Mouse (Mus musculus) bone marrow, adult 2 months (tissue): ENCODE results near the gene Gm42906.

Experiments
- CTCF ChIP-seq: fragments of 200-500 bp; IDR thresholded peaks from 2 replicates; pipeline ENCODE4 v1.5.1; 2011; ENCODE audit warnings: low read length, control low read depth; ENCODE audit not compliant: control insufficient read depth, insufficient read depth
- POLR2A ChIP-seq: fragments of 200-500 bp; IDR thresholded peaks from 2 replicates; pipeline ENCODE4 v1.6.1; 2011; ENCODE audit warnings: low read depth, mild to moderate bottlenecking, control low read depth, low read length, borderline replicate concordance; ENCODE audit not compliant: control insufficient read depth

DNA sequence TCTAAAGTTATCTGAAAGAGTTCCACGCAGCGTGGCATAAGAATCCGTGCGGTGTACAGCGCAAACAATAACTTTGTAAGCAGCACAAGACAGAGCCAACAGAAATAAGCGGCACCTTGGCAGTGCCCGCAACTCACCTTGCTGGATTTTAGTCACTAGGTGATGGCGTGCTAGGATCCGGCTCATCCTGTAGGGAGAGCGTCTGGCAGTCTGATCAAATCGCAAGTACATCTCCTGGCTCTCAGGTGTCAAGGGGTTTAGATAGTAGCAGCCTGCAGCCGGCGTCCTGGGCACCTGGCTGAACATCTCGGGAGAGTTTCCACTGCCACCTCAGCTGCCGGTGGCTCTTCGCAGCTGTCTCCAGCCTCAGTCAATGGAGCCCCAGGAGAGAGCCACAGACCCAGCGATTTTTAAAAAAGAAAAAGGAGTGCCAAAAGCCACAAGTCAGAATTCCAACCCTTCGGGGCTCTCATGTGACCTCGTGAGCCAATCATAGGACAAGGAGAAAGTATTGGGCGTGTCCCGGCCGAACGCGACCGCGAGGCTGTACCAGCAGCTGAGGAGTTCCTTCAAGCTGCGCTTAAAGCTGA lies 238.1 kb downstream of the Gm42906 start:
- no peak for TF ChIP-seq CTCF
- no peak for TF ChIP-seq POLR2A
